Mouse (Mus musculus): ENCODE results near the gene Cdhr3.

GRCm38 (mm10) chr12:33068977-33069376 lies 23.7 kb downstream of the Cdhr3 start:
- no peak for TF ChIP-seq CTCF (IDR thresholded peaks at IDR 0.05; ENCODE audit: extremely low read depth, insufficient read depth, low read length)
- TF ChIP-seq POLR2A (IDR thresholded peaks at IDR 0.05; ENCODE audit: extremely low read depth, insufficient read depth, low read length), result no peak
